Mouse (Mus musculus): Measurements from ENCODE around the gene 1700019N19Rik.

GRCm38 (mm10) chr19:58815179-58815922 lies 21.1 kb upstream of the 1700019N19Rik start:
- TF ChIP-seq CTCF (IDR thresholded peaks at IDR 0.05; ENCODE audit: low read depth) (no peak), EP300 (IDR thresholded peaks at IDR 0.05; ENCODE audit: low read depth) (no peak)
